Mouse (Mus musculus): ENCODE measurements at regions not wholly inside any gene's neighbourhood (a gene's known extent, or its start where the extent isn't known, plus 50 kb on each side); places are given as distances from the start of the nearest gene placed in this dataset.

- TF ChIP-seq CTCF (IDR thresholded peaks at IDR 0.05; ENCODE audit: insufficient read depth, low read depth, low read length) (no peak), POLR2A (IDR thresholded peaks at IDR 0.05; ENCODE audit: insufficient read depth, low read depth, low read length) (no peak)
Measured at GRCm38 (mm10) chr2:50824782-50825181, 324.1 kb downstream of the Rnd3 start.
